Mouse (Mus musculus) heart, embryonic 14.5 days (tissue): ENCODE results near the gene Pon2. TPM values are rescaled to one million over a fixed set of nuclear protein-coding genes. Genes with fewer than 3 reads are reported as not detected.
"Not testable (repeated sequence)": the region's sequence is repeated elsewhere in the genome, so short reads cannot be mapped to it uniquely, and the experiment has no call there.

ENCODE experiments used
- ATAC-seq: fragments of 200-750 bp; cut with Nextera tagmentation; 2 replicates; pipeline ENCODE4 v1.8.0; 2017; ENCODE audit warnings: low read depth, moderate TSS enrichment; ENCODE audit not compliant: insufficient number of reproducible peaks, insufficient read depth, low FRiP score
- H3K27ac ChIP-seq, 2 experiments: fragments of 200-500 bp in 1 of 2; fragments of 300-500 bp in 1 of 2; sonication (generic) in 1 of 2; replicated peaks in 1 of 2; 2 replicates each; pipeline ENCODE4 v1.5.1; 2012 to 2014; ENCODE audit warnings: low read depth in 2 of 2, low read length in 2 of 2, control low read depth in 1 of 2, mild to moderate bottlenecking in 1 of 2, mixed read lengths in 1 of 2; ENCODE audit not compliant: control insufficient read depth in 1 of 2, insufficient read depth in 1 of 2
- H3K27me3 ChIP-seq: fragments of 300-500 bp; sonication (generic); 2 replicates; pipeline ENCODE4 v1.6.1; 2014; ENCODE audit warnings: mild to moderate bottlenecking, low read length, control low read depth; ENCODE audit not compliant: control insufficient read depth, insufficient read depth
- H3K36me3 ChIP-seq: fragments of 300-500 bp; sonication (generic); 2 replicates; pipeline ENCODE4 v1.6.1; 2014; ENCODE audit warnings: mild to moderate bottlenecking, control low read depth, low read length, mixed read lengths; ENCODE audit not compliant: control insufficient read depth, insufficient read depth
- H3K4me1 ChIP-seq, 2 experiments: fragments of 200-500 bp in 1 of 2; fragments of 300-500 bp in 1 of 2; sonication (generic) in 1 of 2; 2 replicates each; pipeline ENCODE4 v1.6.1; 2012 to 2014; ENCODE audit warnings: low read length in 2 of 2, control low read depth in 1 of 2, mixed read lengths in 1 of 2; ENCODE audit not compliant: control insufficient read depth in 2 of 2, insufficient read depth in 2 of 2
- H3K4me2 ChIP-seq: fragments of 300-500 bp; sonication (generic); 2 replicates; pipeline ENCODE4 v1.6.1; 2014; ENCODE audit warnings: mild to moderate bottlenecking, low read length
- H3K4me3 ChIP-seq, 2 experiments: fragments of 200-500 bp in 1 of 2; fragments of 300-500 bp in 1 of 2; sonication (generic) in 1 of 2; 2 replicates each; pipeline ENCODE4 v1.5.1; 2012 to 2014; ENCODE audit warnings: low read length in 2 of 2, mild to moderate bottlenecking in 2 of 2, control low read depth in 1 of 2, low read depth in 1 of 2, moderate library complexity in 1 of 2; ENCODE audit not compliant: control insufficient read depth in 1 of 2, insufficient read depth in 1 of 2
- H3K9ac ChIP-seq: fragments of 300-500 bp; sonication (generic); 2 replicates; pipeline ENCODE4 v1.6.1; 2014; ENCODE audit warnings: mild to moderate bottlenecking, low read length
- H3K9me3 ChIP-seq: fragments of 300-500 bp; sonication (generic); 2 replicates; pipeline ENCODE4 v1.6.1; 2016; ENCODE audit warnings: low read length, control low read depth; ENCODE audit not compliant: control insufficient read depth
- whole genome bisulfite sequencing: fragments of 180-500 bp; shearing (Covaris S2); extraction: QIAGEN DNeasy Blood & Tissue Kit; methylation state at CpG from one replicate; pipeline ENCODE4 v1.1.7; 2014; 5-methylcytosine and 5-hydroxymethylcytosine counted together
- polyA plus RNA-seq: library from polyadenylated mRNA; unstranded; fragments of >200 nt; fragmentation: Nextera tagmentation; extraction: Ambion mirVana; gene quantifications from 2 replicates; pipeline ENCODE4 v1.2.1, GENCODE M21; 2014

Pon2 gene
- polyA plus RNA-seq, 1 experiment from 2014 or later, result 49.1 TPM

DNA sequence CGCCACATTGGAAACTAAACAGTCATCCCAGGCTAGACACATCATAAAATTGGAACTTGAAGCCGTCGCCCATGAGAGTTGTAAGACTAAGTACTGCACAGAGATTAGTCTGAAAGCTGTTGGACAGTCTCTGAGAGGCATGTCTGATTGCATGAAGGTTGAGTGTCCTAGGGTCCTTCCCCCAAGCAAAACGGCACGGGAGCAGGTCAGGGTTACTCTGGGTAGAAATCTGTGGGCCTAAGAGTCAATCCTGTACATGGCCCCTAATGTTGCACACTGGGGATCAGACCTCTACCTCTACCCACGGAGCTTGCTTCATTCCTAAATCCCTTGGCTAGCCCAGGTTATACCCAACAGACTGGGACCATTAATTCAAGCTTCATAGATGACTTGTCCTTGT is 25.8 kb upstream of the Pon2 start:
- not testable (repeated sequence) for H3K36me3 ChIP-seq, H3K27ac ChIP-seq, H3K9me3 ChIP-seq, H3K4me1 ChIP-seq, H3K4me3 ChIP-seq, H3K27me3 ChIP-seq, H3K9ac ChIP-seq, ATAC-seq, H3K4me2 ChIP-seq
- WGBS, result 91% methylated on average over 6 of the region's 6 CpGs

DNA sequence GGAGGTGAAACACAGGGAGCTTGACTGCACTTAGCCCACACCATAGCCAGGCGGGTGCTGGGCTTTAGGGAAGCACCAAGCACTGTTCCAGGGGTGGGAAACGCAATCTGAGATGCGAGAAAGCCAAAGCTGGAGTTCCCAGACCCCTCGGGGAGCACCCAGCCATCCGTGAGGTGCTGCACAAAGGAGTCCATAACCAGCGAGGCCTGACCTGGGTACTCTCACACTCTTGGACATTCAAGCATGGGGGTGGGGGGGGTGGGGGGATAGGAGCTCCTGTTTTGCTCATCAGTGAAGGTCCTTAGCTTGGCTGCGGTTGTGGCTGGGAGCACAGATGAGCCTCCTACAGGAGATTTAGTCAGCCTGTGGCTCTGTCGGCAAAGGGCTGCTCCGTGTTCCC is 18.4 kb upstream of the Pon2 start:
- H3K4me1 ChIP-seq, result peaks cover 0 to 8% of the 10 kb centered on the region in 2 experiments; a peak in 2 of 4 replicates
- no peak overlapping the region for H3K27ac ChIP-seq
- H3K4me3 ChIP-seq, result no peak overlapping the region
- no peak overlapping the region for H3K9ac ChIP-seq
- 93% methylated on average over 9 of the region's 9 CpGs for WGBS
- H3K4me2 ChIP-seq, result no peak overlapping the region
- H3K27me3 ChIP-seq, result no peaks in the 10 kb centered on the region
- no peaks in the 10 kb centered on the region for H3K36me3 ChIP-seq
- no peaks in the 10 kb centered on the region for H3K9me3 ChIP-seq
- no peak for ATAC-seq

DNA sequence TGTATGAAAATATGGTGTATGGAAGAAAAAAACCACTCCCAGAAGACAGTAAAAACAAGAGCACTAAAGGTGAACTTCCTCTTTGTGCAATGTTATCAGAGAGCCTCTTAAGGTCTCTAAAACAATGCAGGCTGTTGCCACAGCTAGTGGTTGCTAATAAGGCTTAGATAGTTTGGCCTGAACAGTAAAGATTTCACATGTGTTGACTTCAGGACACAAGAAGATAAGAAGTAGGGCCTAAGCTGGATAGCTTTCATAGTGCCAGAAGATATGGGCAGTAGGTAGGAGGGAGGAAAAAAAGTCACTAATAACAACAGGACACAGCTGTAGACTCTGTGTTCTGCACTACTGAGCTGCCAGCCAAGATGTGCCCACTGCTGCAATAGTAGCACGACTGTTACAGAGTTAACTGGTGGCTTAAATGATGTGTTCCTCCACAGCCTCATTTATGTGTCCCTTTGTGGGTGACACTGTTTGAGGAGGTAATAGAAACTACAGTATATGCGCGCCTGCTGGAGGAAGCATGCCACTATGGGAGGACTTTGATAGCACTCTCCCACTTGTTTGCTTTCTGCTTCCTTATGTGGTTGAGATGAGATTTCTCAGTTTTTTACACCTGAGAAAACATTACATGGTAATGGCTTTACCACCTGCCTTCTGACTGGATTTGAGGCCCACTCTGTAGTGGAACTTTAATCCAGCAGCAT is 17.0 kb upstream of the Pon2 start:
- no peaks in the 10 kb centered on the region for H3K9me3 ChIP-seq
- H3K4me3 ChIP-seq, result no peak overlapping the region
- H3K4me2 ChIP-seq, result no peak overlapping the region
- H3K4me1 ChIP-seq, result peaks cover 0 to 9% of the 10 kb centered on the region in 2 experiments; a peak in 2 of 4 replicates
- no peaks in the 10 kb centered on the region for H3K27me3 ChIP-seq
- H3K27ac ChIP-seq, result no peak overlapping the region
- no peaks in the 10 kb centered on the region for H3K36me3 ChIP-seq
- no peak overlapping the region for H3K9ac ChIP-seq
- WGBS, result 74% methylated on average over 3 of the region's 3 CpGs
- ATAC-seq, result no peak

DNA sequence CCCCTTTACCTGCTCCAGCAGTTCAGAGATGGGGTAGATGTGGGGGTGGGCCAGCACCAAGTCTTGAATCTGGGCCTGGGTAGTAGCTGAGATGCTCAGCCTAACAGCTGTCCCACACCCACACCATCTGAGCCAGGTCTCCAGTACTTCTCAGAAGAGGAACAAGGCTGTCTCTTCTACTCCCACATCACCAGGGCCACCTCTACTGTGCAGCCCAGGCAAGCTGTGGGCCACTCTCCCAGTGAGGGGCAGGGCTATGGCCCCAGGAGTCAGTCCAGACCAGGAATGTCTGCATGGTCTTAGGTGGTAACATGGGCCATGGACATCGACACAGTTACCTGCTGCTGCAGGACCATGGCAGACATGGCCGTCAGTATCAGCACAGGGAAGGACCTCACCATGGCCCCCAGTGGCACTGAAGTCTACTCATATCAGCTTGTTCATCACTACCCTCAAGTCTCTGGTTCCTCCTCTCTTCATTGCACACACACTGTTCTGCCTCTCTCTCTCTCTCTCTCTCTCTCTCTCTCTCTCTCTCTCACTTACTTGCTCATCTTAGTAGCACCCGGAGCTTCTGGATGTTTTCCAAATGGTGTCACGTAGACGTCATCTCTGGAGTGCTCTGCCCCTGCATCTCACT is 15.8 kb upstream of the Pon2 start:
- Histone ChIP-seq H3K27me3 (no peaks in the 10 kb centered on the region), H3K4me2 (no peak overlapping the region), H3K27ac (no peak overlapping the region), H3K4me3 (no peak overlapping the region), H3K4me1 (peaks cover 0 to 10% of the 10 kb centered on the region in 2 experiments; a peak in 2 of 4 replicates), H3K9ac (no peak overlapping the region), H3K36me3 (no peaks in the 10 kb centered on the region), H3K9me3 (no peaks in the 10 kb centered on the region)
- 59% methylated on average over 5 of the region's 5 CpGs for WGBS
- no peak for ATAC-seq

DNA sequence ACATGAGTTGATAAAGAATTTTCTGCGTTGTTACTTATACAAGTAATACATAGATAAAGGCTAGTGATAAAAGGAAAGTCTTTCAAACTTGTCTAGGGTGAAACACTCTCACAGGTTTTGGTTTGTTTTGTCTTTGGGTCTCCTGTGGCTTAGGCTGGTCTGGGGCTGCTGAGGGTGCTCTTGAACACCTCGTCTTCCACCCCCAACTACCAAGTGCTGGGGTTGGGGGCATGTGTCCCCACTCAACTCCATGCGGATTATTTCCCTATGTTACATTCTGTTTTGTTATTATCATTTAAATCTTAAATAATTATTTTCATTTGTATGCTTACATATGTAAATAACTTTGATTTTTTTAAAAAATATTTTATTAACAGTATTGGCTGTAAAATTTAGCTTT is 12.2 kb upstream of the Pon2 start:
- peaks cover 0 to 10% of the 10 kb centered on the region in 2 experiments; a peak in 2 of 4 replicates for H3K4me1 ChIP-seq
- no peak overlapping the region for H3K9ac ChIP-seq
- no peak for ATAC-seq
- no peak overlapping the region for H3K4me2 ChIP-seq
- no peak overlapping the region for H3K4me3 ChIP-seq
- H3K27ac ChIP-seq, result no peak overlapping the region
- H3K9me3 ChIP-seq, result no peaks in the 10 kb centered on the region
- no peaks in the 10 kb centered on the region for H3K36me3 ChIP-seq
- 81% methylated on average over 3 of the region's 3 CpGs for WGBS
- H3K27me3 ChIP-seq, result no peaks in the 10 kb centered on the region

DNA sequence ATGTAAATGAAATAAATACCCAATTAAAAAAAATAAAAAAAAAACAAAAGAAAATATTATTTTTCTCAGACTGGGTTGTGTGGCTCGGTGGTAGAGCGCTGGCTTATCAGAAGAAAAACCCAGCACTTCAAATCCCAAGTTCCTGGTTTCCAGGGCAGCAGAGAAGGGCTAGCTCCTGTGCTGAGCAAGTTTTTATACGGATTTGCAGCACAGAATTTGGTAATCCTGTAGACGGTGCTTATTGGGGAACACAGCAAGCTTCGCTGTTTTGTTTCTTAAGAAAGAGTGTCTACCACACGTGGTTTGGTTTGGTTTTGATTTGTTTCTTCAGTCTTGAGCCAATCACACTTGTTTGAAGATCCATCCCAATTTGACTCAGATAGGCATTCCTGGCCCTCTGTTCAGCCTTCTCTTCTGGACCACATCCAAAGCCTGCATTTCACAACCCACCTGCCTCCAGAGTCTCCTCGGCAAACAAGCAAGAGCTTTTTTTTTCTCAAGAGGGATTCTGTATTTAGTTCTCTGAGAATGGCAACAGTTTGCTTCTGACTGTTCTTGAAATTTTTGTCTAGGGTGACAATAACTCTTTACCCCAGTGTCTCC is 11.4 kb upstream of the Pon2 start:
- no peak for ATAC-seq
- no peaks in the 10 kb centered on the region for H3K36me3 ChIP-seq
- H3K27me3 ChIP-seq, result no peaks in the 10 kb centered on the region
- H3K27ac ChIP-seq, result no peak overlapping the region
- WGBS, result 64% methylated on average over 7 of the region's 7 CpGs
- H3K9ac ChIP-seq, result no peak overlapping the region
- H3K9me3 ChIP-seq, result no peaks in the 10 kb centered on the region
- H3K4me2 ChIP-seq, result no peak overlapping the region
- no peak overlapping the region for H3K4me3 ChIP-seq
- H3K4me1 ChIP-seq, result peaks cover 0 to 4% of the 10 kb centered on the region in 2 experiments; a peak in 2 of 4 replicates

DNA sequence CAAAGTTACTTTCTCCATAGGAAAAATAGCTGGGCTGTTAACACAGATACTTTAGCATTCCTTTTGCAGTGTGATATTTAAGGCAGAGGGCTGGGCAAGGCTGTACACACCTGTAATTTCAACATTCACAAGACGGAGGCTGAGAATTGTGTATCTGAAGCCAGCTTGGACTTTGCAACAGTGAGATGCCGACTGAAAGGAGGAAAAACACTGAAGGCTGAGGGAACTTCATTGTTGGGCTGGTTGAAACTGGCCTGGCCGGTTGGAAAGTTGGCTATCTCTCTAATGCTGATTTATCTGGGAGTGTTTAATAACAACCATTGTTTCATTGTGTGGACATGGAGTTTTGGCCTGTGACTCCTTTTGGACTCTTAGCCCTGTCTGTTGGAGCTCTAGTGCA is 7.7 kb upstream of the Pon2 start:
- no peaks in the 10 kb centered on the region for H3K9me3 ChIP-seq
- no peak overlapping the region for H3K9ac ChIP-seq
- H3K36me3 ChIP-seq, result no peaks in the 10 kb centered on the region
- WGBS, result 76% methylated on average over 3 of the region's 3 CpGs
- no peak for ATAC-seq
- H3K4me2 ChIP-seq, result no peak overlapping the region
- no peak overlapping the region for H3K4me3 ChIP-seq
- H3K4me1 ChIP-seq, result 0 out of 4 replicates have a peak, but pooled peaks cover 0 to 3% of the 10 kb centered on the region in 2 experiments
- H3K27ac ChIP-seq, result no peak overlapping the region
- no peaks in the 10 kb centered on the region for H3K27me3 ChIP-seq
